ENCODE assay signal across 8 mouse cellular contexts in genomic region chr16:65561963-65562863, GRCm38 (mm10). TPM values are rescaled to one million over a fixed set of nuclear protein-coding genes. Genes with fewer than 3 reads are reported as not detected.
DNase-seq lines count a peak whose midpoint lies in the region; ATAC-seq lines count a peak whose summit lies in the region.

Gene Chmp2b, minus strand, starts transcription at chr16:65562726.

- no peaks in the 10 kb centered on the region for H3K27me3 ChIP-seq in forebrain, embryonic 10.5 days (ENCODE audit: poor library complexity, severe bottlenecking)
- H3K27me3 ChIP-seq in heart, embryonic 15.5 days: no peaks in the 10 kb centered on the region
- no peaks in the 10 kb centered on the region for H3K27me3 ChIP-seq in liver, embryonic 16.5 days (ENCODE audit: control insufficient read depth, insufficient read depth, low read depth, low read length)
- H3K27me3 ChIP-seq in neural tube, embryonic 13.5 days: no peaks in the 10 kb centered on the region

- no peaks in the 10 kb centered on the region for H3K36me3 ChIP-seq in forebrain, embryonic 10.5 days (replicated peaks)
- no peaks in the 10 kb centered on the region for H3K36me3 ChIP-seq in heart, embryonic 15.5 days
- no peaks in the 10 kb centered on the region for H3K36me3 ChIP-seq in liver, embryonic 16.5 days (ENCODE audit: control insufficient read depth, insufficient read depth)
- H3K36me3 ChIP-seq in neural tube, embryonic 13.5 days: 0 out of 2 replicates have a peak, but pooled peaks cover 3% of the 10 kb centered on the region

- peak; percentile 60 to 69 for DNase-seq in CD8-positive naive resting alpha-beta T cell, adult 2 months (ENCODE audit: low read depth in 2 of 2, low spot score in 2 of 2)
- DNase-seq in c-Kit-negative CD71-positive TER-119-positive erythroid progenitor cells, embryonic 14.5 days (ENCODE audit: low read depth, low spot score): peak; percentile 49
- peak; percentile 80 for DNase-seq in forebrain, embryonic 10.5 days (ENCODE audit: extremely low spot score, low spot score)
- DNase-seq in kidney, postnatal 25 days: peak; percentile 86 to 92
- peak; percentile 89 for DNase-seq in testis, postnatal 10 days (ENCODE audit: low spot score)

- peak; percentile 90 for ATAC-seq in heart, embryonic 15.5 days (replicated peaks; ENCODE audit: insufficient number of reproducible peaks, insufficient read depth, low FRiP score, low read depth)
- ATAC-seq in liver, embryonic 16.5 days (ENCODE audit: low read depth): peak; percentile 93
- peak; percentile 90 for ATAC-seq in neural tube, embryonic 13.5 days (ENCODE audit: low read depth)

- under 1% methylated on average over 69 of the region's 69 CpGs for WGBS in forebrain, embryonic 10.5 days
- under 1% methylated on average over 69 of the region's 69 CpGs for WGBS in heart, embryonic 15.5 days
- under 1% methylated on average over 69 of the region's 69 CpGs for WGBS in liver, embryonic 16.5 days (ENCODE audit: insufficient replicate concordance)
- under 1% methylated on average over 69 of the region's 69 CpGs for WGBS in neural tube, embryonic 13.5 days

- H3K4me2 ChIP-seq in heart, embryonic 15.5 days: peak within 1 kb of the TSS; percentile 76
- peak within 1 kb of the TSS; percentile 79 for H3K4me2 ChIP-seq in liver, embryonic 16.5 days (ENCODE audit: low read depth, low read length)
- H3K4me2 ChIP-seq in neural tube, embryonic 13.5 days: peak within 1 kb of the TSS; percentile 86

- peak within 1 kb of the TSS; percentile 90 for H3K27ac ChIP-seq in forebrain, embryonic 10.5 days
- H3K27ac ChIP-seq in heart, embryonic 15.5 days: peak within 1 kb of the TSS; percentile 49; the same call in 1 of the 2 replicates
- no peak within 1 kb of the TSS for H3K27ac ChIP-seq in liver, embryonic 16.5 days (ENCODE audit: low read length)
- peak within 1 kb of the TSS; percentile 84 for H3K27ac ChIP-seq in neural tube, embryonic 13.5 days (replicated peaks)

- peaks cover 12% of the 10 kb centered on the region for H3K4me1 ChIP-seq in forebrain, embryonic 10.5 days
- peaks cover 7% of the 10 kb centered on the region for H3K4me1 ChIP-seq in heart, embryonic 15.5 days (replicated peaks)
- peaks cover 8% of the 10 kb centered on the region for H3K4me1 ChIP-seq in liver, embryonic 16.5 days (ENCODE audit: control insufficient read depth, low read depth, low read length)
- H3K4me1 ChIP-seq in neural tube, embryonic 13.5 days (replicated peaks): peaks cover 34% of the 10 kb centered on the region

- no peaks in the 10 kb centered on the region for H3K9me3 ChIP-seq in forebrain, embryonic 10.5 days
- no peaks in the 10 kb centered on the region for H3K9me3 ChIP-seq in heart, embryonic 15.5 days (replicated peaks)
- H3K9me3 ChIP-seq in liver, embryonic 16.5 days (replicated peaks; ENCODE audit: control insufficient read depth, low read length): no peaks in the 10 kb centered on the region
- H3K9me3 ChIP-seq in neural tube, embryonic 13.5 days: no peaks in the 10 kb centered on the region

- peak within 1 kb of the TSS; percentile 94 for H3K4me3 ChIP-seq in forebrain, embryonic 10.5 days
- peak within 1 kb of the TSS; percentile 87 for H3K4me3 ChIP-seq in heart, embryonic 15.5 days
- H3K4me3 ChIP-seq in liver, embryonic 16.5 days (ENCODE audit: low read depth, low read length): peak within 1 kb of the TSS; percentile 87
- peak within 1 kb of the TSS; percentile 98 for H3K4me3 ChIP-seq in neural tube, embryonic 13.5 days

- peak within 1 kb of the TSS; percentile 88 for H3K9ac ChIP-seq in heart, embryonic 15.5 days
- H3K9ac ChIP-seq in liver, embryonic 16.5 days (ENCODE audit: low read depth, low read length): peak within 1 kb of the TSS; percentile 77
- peak within 1 kb of the TSS; percentile 94 for H3K9ac ChIP-seq in neural tube, embryonic 13.5 days

RNA-seq across cellular contexts. Expression of gene Chmp2b, which starts in this region (rescaled TPM):
- polyA plus RNA-seq in forebrain, embryonic 10.5 days (2016; fragmentation: Nextera tagmentation; extraction: Ambion mirVana): 48.6 and 49.0 TPM in 2 replicates
- 62.3 and 63.0 TPM in 2 replicates for polyA plus RNA-seq in heart, embryonic 15.5 days (2015; fragmentation: Nextera tagmentation; extraction: Ambion mirVana)
- 16.8 and 18.3 TPM in 2 replicates for polyA plus RNA-seq in liver, embryonic 16.5 days (2015; fragmentation: Nextera tagmentation; extraction: Ambion mirVana)
- 194 and 213 TPM in 2 replicates for polyA plus RNA-seq in neural tube, embryonic 13.5 days (2015; fragmentation: Nextera tagmentation; extraction: Ambion mirVana)
